Mouse (Mus musculus) heart, embryonic 13.5 days (tissue): ENCODE data around the gene Mettl14. TPM values are rescaled to one million over a fixed set of nuclear protein-coding genes. Genes with fewer than 3 reads are reported as not detected.

ENCODE experiments used
- ATAC-seq: fragments of 200-750 bp; cut with Nextera tagmentation; 2 replicates; pipeline ENCODE4 v1.8.0; 2017; ENCODE audit warnings: moderate TSS enrichment; ENCODE audit not compliant: insufficient number of reproducible peaks, low FRiP score, low TSS enrichment; ENCODE audit errors: extremely low read depth
- H3K27ac ChIP-seq: fragments of 300-500 bp; sonication (generic); replicated peaks from 2 replicates; pipeline ENCODE4 v1.5.1; 2015; ENCODE audit warnings: moderate library complexity, mild to moderate bottlenecking, inconsistent platforms
- H3K27me3 ChIP-seq: fragments of 300-500 bp; sonication (generic); replicated peaks from 2 replicates; pipeline ENCODE4 v1.6.1; 2015; ENCODE audit warnings: mild to moderate bottlenecking, inconsistent platforms
- H3K36me3 ChIP-seq: fragments of 300-500 bp; sonication (generic); 2 replicates; pipeline ENCODE4 v1.6.1; 2015; ENCODE audit warnings: mild to moderate bottlenecking, inconsistent platforms
- H3K4me1 ChIP-seq: fragments of 300-500 bp; sonication (generic); 2 replicates; pipeline ENCODE4 v1.6.1; 2015; ENCODE audit warnings: inconsistent platforms
- H3K4me2 ChIP-seq: fragments of 300-500 bp; sonication (generic); 2 replicates; pipeline ENCODE4 v1.6.1; 2015; ENCODE audit warnings: inconsistent platforms, mild to moderate bottlenecking, moderate library complexity
- H3K4me3 ChIP-seq: fragments of 300-500 bp; sonication (generic); 2 replicates; pipeline ENCODE4 v1.5.1; 2015; ENCODE audit warnings: moderate library complexity, mild to moderate bottlenecking, inconsistent platforms
- H3K9ac ChIP-seq: fragments of 300-500 bp; sonication (generic); 2 replicates; pipeline ENCODE4 v1.6.1; 2015; ENCODE audit warnings: inconsistent platforms, mild to moderate bottlenecking, moderate library complexity
- H3K9me3 ChIP-seq: fragments of 300-500 bp; sonication (generic); 2 replicates; pipeline ENCODE4 v1.6.1; 2016; ENCODE audit warnings: inconsistent platforms
- WGBS: fragments of 180-500 bp; shearing (Covaris S2); methylation state at CpG from one replicate; pipeline ENCODE4 v1.1.7; 2015; ENCODE audit warnings: mixed read lengths; 5-methylcytosine and 5-hydroxymethylcytosine counted together
- polyA plus RNA-seq: library from polyadenylated mRNA; unstranded; fragments of >200 nt; fragmentation: Nextera tagmentation; extraction: Ambion mirVana; gene quantifications from 2 replicates; pipeline ENCODE4 v1.2.1, GENCODE M21; 2015

Mettl14 gene
- polyA plus RNA-seq = 17.9 and 18.8 TPM in 2 replicates

- Histone ChIP-seq H3K27me3 (peaks cover 4% of the 10 kb centered on the region; the same call in 1 of the 2 replicates), H3K9me3 (no peaks in the 10 kb centered on the region), H3K9ac (peak within 1 kb of the TSS; percentile 90), H3K4me2 (peak within 1 kb of the TSS; percentile 88), H3K4me1 (peaks cover 16% of the 10 kb centered on the region), H3K36me3 (peaks cover 14% of the 10 kb centered on the region), H3K27ac (peak within 1 kb of the TSS; percentile 94), H3K4me3 (peak within 1 kb of the TSS; percentile 80)
- WGBS = under 1% methylated on average over 41 of the region's 41 CpGs
- peak; percentile 96 for ATAC-seq
Observed at GRCm38 (mm10) chr3:123385486-123386156, at the start of gene Mettl14. Mettl14 (minus strand) TSS chr3:123386108.

- no peak overlapping the region for H3K9ac ChIP-seq
- no peak for ATAC-seq
- no peak overlapping the region for H3K27ac ChIP-seq
- H3K4me2 ChIP-seq = no peak overlapping the region
- no peak overlapping the region for H3K4me3 ChIP-seq
- no peaks in the 10 kb centered on the region for H3K36me3 ChIP-seq
- WGBS = 72% methylated on average over 3 of the region's 3 CpGs
- H3K9me3 ChIP-seq = no peaks in the 10 kb centered on the region
- peaks cover 6% of the 10 kb centered on the region; the same call in 1 of the 2 replicates for H3K4me1 ChIP-seq
- H3K27me3 ChIP-seq = no peaks in the 10 kb centered on the region
Observed at GRCm38 (mm10) chr3:123433362-123433761, 47.5 kb upstream of the Mettl14 start.

GRCm38 (mm10) chr3:123431951-123432674 is 46.2 kb upstream of the Mettl14 start:
- 20% methylated on average over 5 of the region's 5 CpGs for WGBS
- Histone ChIP-seq H3K36me3 (no peaks in the 10 kb centered on the region), H3K9me3 (no peaks in the 10 kb centered on the region), H3K4me2 (no peak overlapping the region), H3K9ac (no peak overlapping the region), H3K4me3 (no peak overlapping the region), H3K27me3 (no peaks in the 10 kb centered on the region), H3K4me1 (peaks cover 6% of the 10 kb centered on the region; the same call in 1 of the 2 replicates), H3K27ac (no peak overlapping the region)
- no peak for ATAC-seq

- Histone ChIP-seq H3K9me3 (no peaks in the 10 kb centered on the region), H3K9ac (no peak overlapping the region), H3K4me1 (peaks cover 6% of the 10 kb centered on the region; the same call in 1 of the 2 replicates), H3K27me3 (no peaks in the 10 kb centered on the region), H3K4me2 (no peak overlapping the region), H3K36me3 (no peaks in the 10 kb centered on the region), H3K27ac (no peak overlapping the region), H3K4me3 (no peak overlapping the region)
- 70% methylated on average over 22 of the region's 22 CpGs for WGBS
- no peak for ATAC-seq
Observed at GRCm38 (mm10) chr3:123429597-123430458, 43.9 kb upstream of the Mettl14 start.

GRCm38 (mm10) chr3:123428005-123428404 is 42.1 kb upstream of the Mettl14 start:
- H3K4me1 ChIP-seq = peaks cover 6% of the 10 kb centered on the region; the same call in 1 of the 2 replicates
- no peak overlapping the region for H3K9ac ChIP-seq
- H3K4me3 ChIP-seq = no peak overlapping the region
- no peaks in the 10 kb centered on the region for H3K36me3 ChIP-seq
- no peak overlapping the region for H3K4me2 ChIP-seq
- H3K9me3 ChIP-seq = no peaks in the 10 kb centered on the region
- 68% methylated on average over 4 of the region's 4 CpGs for WGBS
- ATAC-seq = no peak
- H3K27me3 ChIP-seq = no peaks in the 10 kb centered on the region
- no peak overlapping the region for H3K27ac ChIP-seq

GRCm38 (mm10) chr3:123425647-123426046 is 39.7 kb upstream of the Mettl14 start:
- Histone ChIP-seq H3K27ac (no peak overlapping the region), H3K36me3 (no peaks in the 10 kb centered on the region), H3K27me3 (no peaks in the 10 kb centered on the region), H3K4me2 (no peak overlapping the region), H3K9me3 (no peaks in the 10 kb centered on the region), H3K4me1 (no peaks in the 10 kb centered on the region), H3K9ac (no peak overlapping the region), H3K4me3 (no peak overlapping the region)
- no peak for ATAC-seq
- WGBS = 50% methylated on average over 2 of the region's 2 CpGs

- 79% methylated on average over 5 of the region's 5 CpGs for WGBS
- Histone ChIP-seq H3K27me3 (no peaks in the 10 kb centered on the region), H3K9me3 (no peaks in the 10 kb centered on the region), H3K4me1 (no peaks in the 10 kb centered on the region), H3K4me3 (no peak overlapping the region), H3K4me2 (no peak overlapping the region), H3K36me3 (no peaks in the 10 kb centered on the region), H3K9ac (no peak overlapping the region), H3K27ac (no peak overlapping the region)
- no peak for ATAC-seq
Observed at GRCm38 (mm10) chr3:123413173-123413572, 27.3 kb upstream of the Mettl14 start.

- H3K4me2 ChIP-seq = no peak overlapping the region
- no peak overlapping the region for H3K4me3 ChIP-seq
- H3K36me3 ChIP-seq = no peaks in the 10 kb centered on the region
- H3K9me3 ChIP-seq = no peaks in the 10 kb centered on the region
- no peak overlapping the region for H3K27ac ChIP-seq
- 65% methylated on average over 6 of the region's 6 CpGs for WGBS
- no peaks in the 10 kb centered on the region for H3K4me1 ChIP-seq
- no peaks in the 10 kb centered on the region for H3K27me3 ChIP-seq
- ATAC-seq = no peak
- no peak overlapping the region for H3K9ac ChIP-seq
Observed at GRCm38 (mm10) chr3:123411821-123412578, 26.1 kb upstream of the Mettl14 start.

GRCm38 (mm10) chr3:123404945-123405344 is 19.0 kb upstream of the Mettl14 start:
- no peak overlapping the region for H3K9ac ChIP-seq
- WGBS = 59% methylated on average over 3 of the region's 3 CpGs

GRCm38 (mm10) chr3:123397562-123398481 is 11.9 kb upstream of the Mettl14 start:
- ATAC-seq = no peak
- 54% methylated on average over 9 of the region's 9 CpGs for WGBS
- Histone ChIP-seq H3K9me3 (no peaks in the 10 kb centered on the region), H3K4me3 (no peak overlapping the region), H3K36me3 (no peaks in the 10 kb centered on the region), H3K9ac (no peak overlapping the region), H3K4me2 (no peak overlapping the region), H3K27me3 (no peaks in the 10 kb centered on the region), H3K4me1 (no peaks in the 10 kb centered on the region), H3K27ac (no peak overlapping the region)

More at GRCm38 (mm10) chr3:123404945-123405344, 19.0 kb upstream of the Mettl14 start:
- H3K27ac ChIP-seq = no peak overlapping the region
- H3K4me3 ChIP-seq = no peak overlapping the region
- no peaks in the 10 kb centered on the region for H3K36me3 ChIP-seq
- H3K4me2 ChIP-seq = no peak overlapping the region
- no peaks in the 10 kb centered on the region for H3K9me3 ChIP-seq
- no peak for ATAC-seq
- no peaks in the 10 kb centered on the region for H3K4me1 ChIP-seq
- no peaks in the 10 kb centered on the region for H3K27me3 ChIP-seq
